Mouse (Mus musculus): ENCODE data around the gene A630076J17Rik.

Gene A630076J17Rik

GRCm38 (mm10) chr3:107223230-107223629, 7.2 kb upstream of the A630076J17Rik start:
- in situ Hi-C loops (cut with MboI; ENCODE audit: low pct_unique_long_range_greater_than_20kb in 1 of 2, low sequenced_read_pairs in 2 of 2, unreplicated experiment in 1 of 2): no loop called here

DNA sequence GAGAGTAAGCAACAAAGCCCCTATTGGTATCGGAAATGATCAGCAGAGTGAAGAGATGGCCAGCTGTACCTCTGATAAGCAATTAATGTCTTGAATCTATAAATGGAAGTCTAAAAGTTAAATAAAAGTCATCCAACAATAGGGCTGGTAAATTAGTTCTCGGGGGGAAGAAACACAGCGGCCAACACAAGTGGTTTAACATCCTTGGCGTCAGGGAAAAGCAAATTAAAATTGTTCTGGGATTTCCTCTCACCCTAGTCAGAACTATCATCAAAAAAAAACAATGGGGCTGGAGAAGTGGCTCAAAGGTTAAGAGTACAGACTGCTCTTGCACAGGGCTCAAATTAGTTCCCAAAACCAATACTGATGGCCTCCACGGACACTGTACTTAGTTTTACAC, 4.6 kb upstream of the A630076J17Rik start:
- in situ Hi-C loops (cut with MboI; ENCODE audit: low pct_unique_long_range_greater_than_20kb in 1 of 2, low sequenced_read_pairs in 2 of 2, unreplicated experiment in 1 of 2): no loop called here

- in situ Hi-C loops (cut with MboI; ENCODE audit: low pct_unique_long_range_greater_than_20kb in 1 of 2, low sequenced_read_pairs in 2 of 2, unreplicated experiment in 1 of 2): no loop called here
Observed at GRCm38 (mm10) chr3:107229221-107229620, 1.2 kb upstream of the A630076J17Rik start.

DNA sequence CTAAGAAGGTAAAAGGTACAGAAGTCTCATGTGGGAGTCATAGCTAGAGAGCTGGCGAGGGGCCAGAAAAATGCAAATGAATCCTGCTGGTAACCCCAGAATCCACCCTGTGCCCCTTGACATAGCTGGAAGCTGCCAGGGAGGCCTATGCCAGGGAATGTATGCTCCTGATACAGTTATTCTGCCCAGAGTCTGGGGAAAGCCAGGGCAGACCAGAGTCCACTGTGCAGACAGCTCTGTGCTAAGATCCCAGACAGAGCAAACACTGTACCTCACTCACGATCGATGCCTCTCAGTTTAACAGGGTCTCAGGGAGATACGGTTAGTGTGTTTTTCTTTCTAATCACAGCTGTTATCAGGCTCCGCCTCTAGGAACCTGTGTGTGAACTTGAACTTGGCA, 592 bp upstream of the A630076J17Rik start:
- in situ Hi-C loops (cut with MboI; ENCODE audit: low pct_unique_long_range_greater_than_20kb in 1 of 2, low sequenced_read_pairs in 2 of 2, unreplicated experiment in 1 of 2): loop anchor here (5.0 kb wide), 2 partner anchors 42 to 232 kb away; no protein-coding TSS in a partner anchor

GRCm38 (mm10) chr3:107231202-107231601, 788 bp downstream of the A630076J17Rik start:
- in situ Hi-C loops (cut with MboI; ENCODE audit: low pct_unique_long_range_greater_than_20kb in 1 of 2, low sequenced_read_pairs in 2 of 2, unreplicated experiment in 1 of 2): loop anchor here (5.0 kb wide), 2 partner anchors 41 to 231 kb away; no protein-coding TSS in a partner anchor

GRCm38 (mm10) chr3:107233351-107233813, 3.0 kb downstream of the A630076J17Rik start:
- in situ Hi-C loops (cut with MboI; ENCODE audit: low pct_unique_long_range_greater_than_20kb in 1 of 2, low sequenced_read_pairs in 2 of 2, unreplicated experiment in 1 of 2): loop anchor here (5.0 kb wide), 2 partner anchors 39 to 229 kb away; no protein-coding TSS in a partner anchor

GRCm38 (mm10) chr3:107233945-107234344, 3.5 kb downstream of the A630076J17Rik start:
- in situ Hi-C loops (cut with MboI; ENCODE audit: low pct_unique_long_range_greater_than_20kb in 1 of 2, low sequenced_read_pairs in 2 of 2, unreplicated experiment in 1 of 2): loop anchor here (5.0 kb wide), 2 partner anchors 38 to 228 kb away; no protein-coding TSS in a partner anchor

DNA sequence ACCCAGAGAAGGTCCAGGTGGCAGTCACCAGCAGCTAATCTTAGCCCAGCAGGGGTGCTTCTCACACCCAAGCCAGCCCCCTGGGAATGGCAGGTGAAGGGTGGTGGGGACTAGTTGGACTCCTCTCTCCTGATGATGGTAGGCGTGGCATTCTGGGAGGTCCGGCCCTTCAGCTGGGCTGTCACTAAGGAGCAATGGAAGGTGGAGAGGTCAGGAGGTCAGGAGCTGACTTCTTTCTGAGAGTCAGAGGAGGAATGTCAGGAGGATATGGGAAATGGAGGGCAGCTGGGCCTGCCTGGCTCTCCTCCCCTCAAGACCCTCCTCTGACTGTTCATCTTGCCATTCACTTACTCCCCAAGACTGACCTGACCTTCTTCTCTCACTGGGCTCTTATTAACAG, 7.6 kb downstream of the A630076J17Rik start:
- in situ Hi-C loops (cut with MboI; ENCODE audit: low pct_unique_long_range_greater_than_20kb in 1 of 2, low sequenced_read_pairs in 2 of 2, unreplicated experiment in 1 of 2): no loop called here

DNA sequence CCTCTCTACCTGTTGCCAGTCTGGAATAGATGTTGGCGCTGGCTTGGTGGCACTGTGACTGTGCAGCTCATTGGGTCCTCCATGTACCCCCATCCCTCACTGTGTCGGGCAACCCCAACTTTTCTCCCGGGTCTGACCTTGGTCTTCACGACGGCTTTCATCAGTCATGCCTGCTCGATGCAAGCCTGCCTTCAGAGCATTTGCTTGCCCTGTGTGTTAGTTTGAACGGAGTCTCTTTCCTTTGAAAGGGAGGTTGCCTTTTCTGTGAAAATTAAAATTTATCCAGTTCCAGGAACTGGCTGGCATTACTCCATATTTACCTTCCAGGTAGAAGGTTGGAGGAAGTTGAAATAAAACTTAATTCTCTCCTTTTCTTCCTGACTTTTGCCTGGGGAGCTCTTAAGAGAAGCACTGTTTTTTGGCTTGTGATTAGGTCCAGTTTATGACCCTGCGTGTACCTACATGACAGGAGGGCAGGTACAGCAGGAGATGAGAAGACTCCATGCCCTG, 8.1 kb downstream of the A630076J17Rik start:
- in situ Hi-C loops (cut with MboI; ENCODE audit: low pct_unique_long_range_greater_than_20kb in 1 of 2, low sequenced_read_pairs in 2 of 2, unreplicated experiment in 1 of 2): no loop called here

GRCm38 (mm10) chr3:107239607-107240006, 9.2 kb downstream of the A630076J17Rik start, which contains the start of gene Prok1:
TSS of gene Prok1 (minus strand) at chr3:107239707.
- in situ Hi-C loops (cut with MboI; ENCODE audit: low pct_unique_long_range_greater_than_20kb in 1 of 2, low sequenced_read_pairs in 2 of 2, unreplicated experiment in 1 of 2): loop anchor here in 1 of 2 experiments (10.0 kb wide), 1 partner anchor 225 kb away; no protein-coding TSS in a partner anchor

DNA sequence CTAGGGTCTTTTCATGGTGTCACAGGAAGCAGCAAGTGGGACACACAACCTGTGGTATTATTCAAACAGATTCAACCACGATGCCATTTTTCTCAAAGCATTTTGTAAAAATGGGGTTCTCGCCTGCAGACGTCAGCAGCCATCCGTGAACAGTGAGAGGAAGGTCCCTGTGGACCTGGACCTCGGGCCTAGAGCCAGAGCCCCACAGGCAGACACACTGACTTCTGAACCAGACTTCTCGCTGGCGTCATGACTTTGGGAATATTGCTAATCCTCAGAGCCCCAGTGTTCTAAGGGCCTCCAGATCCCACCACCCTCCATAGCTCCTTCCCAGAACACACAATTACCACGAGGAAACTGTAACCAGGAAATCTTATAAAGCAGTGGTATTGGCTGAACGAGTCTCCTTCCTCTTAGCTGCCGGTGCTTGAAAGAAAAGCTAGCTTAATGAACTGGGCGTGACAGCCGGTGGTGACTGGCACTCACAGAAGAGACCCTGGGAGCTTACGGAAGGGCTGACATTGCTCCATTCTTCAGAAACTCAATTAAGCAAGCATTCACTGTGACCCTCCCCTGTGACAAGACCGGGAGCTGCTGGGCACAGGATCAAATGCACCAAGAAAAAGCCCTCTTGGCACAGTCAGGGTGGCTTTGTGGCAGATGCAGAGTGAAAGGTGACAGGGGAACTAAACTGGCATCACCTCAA, 11.1 kb downstream of the A630076J17Rik start:
- in situ Hi-C loops (cut with MboI; ENCODE audit: low pct_unique_long_range_greater_than_20kb in 1 of 2, low sequenced_read_pairs in 2 of 2, unreplicated experiment in 1 of 2): loop anchor here in 1 of 2 experiments (10.0 kb wide), 1 partner anchor 223 kb away; no protein-coding TSS in a partner anchor

GRCm38 (mm10) chr3:107246876-107247275, 16.5 kb downstream of the A630076J17Rik start:
- in situ Hi-C loops (cut with MboI; ENCODE audit: low pct_unique_long_range_greater_than_20kb in 1 of 2, low sequenced_read_pairs in 2 of 2, unreplicated experiment in 1 of 2): loop anchor here in 1 of 2 experiments (10.0 kb wide), 1 partner anchor 218 kb away; no protein-coding TSS in a partner anchor

- in situ Hi-C loops (cut with MboI; ENCODE audit: low pct_unique_long_range_greater_than_20kb in 1 of 2, low sequenced_read_pairs in 2 of 2, unreplicated experiment in 1 of 2): loop anchor here in 1 of 2 experiments (10.0 kb wide), 1 partner anchor 216 kb away; no protein-coding TSS in a partner anchor
Observed at GRCm38 (mm10) chr3:107249042-107249441, 18.6 kb downstream of the A630076J17Rik start.

DNA sequence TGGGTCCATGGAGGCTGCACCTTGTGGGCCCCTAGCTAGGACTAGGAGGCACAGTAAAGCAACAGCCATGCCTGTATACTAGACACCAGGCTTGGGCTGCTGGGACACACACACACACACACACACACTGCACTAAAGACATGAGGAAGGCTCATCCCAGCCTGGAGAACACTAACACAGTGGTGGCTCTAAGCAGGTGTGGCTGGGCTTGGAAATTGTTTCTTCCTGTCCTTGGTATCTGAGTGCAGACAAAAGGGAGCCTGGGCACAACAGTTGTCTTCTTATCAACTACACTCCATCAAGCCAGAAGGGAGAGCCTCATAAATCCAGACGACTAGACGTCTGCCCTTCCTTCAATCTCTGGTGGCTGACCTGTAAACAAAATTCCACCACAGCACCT, 19.9 kb downstream of the A630076J17Rik start:
- in situ Hi-C loops (cut with MboI; ENCODE audit: low pct_unique_long_range_greater_than_20kb in 1 of 2, low sequenced_read_pairs in 2 of 2, unreplicated experiment in 1 of 2): no loop called here

GRCm38 (mm10) chr3:107252035-107252434, 21.6 kb downstream of the A630076J17Rik start:
- in situ Hi-C loops (cut with MboI; ENCODE audit: low pct_unique_long_range_greater_than_20kb in 1 of 2, low sequenced_read_pairs in 2 of 2, unreplicated experiment in 1 of 2): no loop called here

GRCm38 (mm10) chr3:107253925-107254324, 23.5 kb downstream of the A630076J17Rik start:
- in situ Hi-C loops (cut with MboI; ENCODE audit: low pct_unique_long_range_greater_than_20kb in 1 of 2, low sequenced_read_pairs in 2 of 2, unreplicated experiment in 1 of 2): no loop called here

- in situ Hi-C loops (cut with MboI; ENCODE audit: low pct_unique_long_range_greater_than_20kb in 1 of 2, low sequenced_read_pairs in 2 of 2, unreplicated experiment in 1 of 2): no loop called here
Observed at GRCm38 (mm10) chr3:107255992-107256391, 25.6 kb downstream of the A630076J17Rik start.

GRCm38 (mm10) chr3:107256724-107257123, 26.3 kb downstream of the A630076J17Rik start:
- in situ Hi-C loops (cut with MboI; ENCODE audit: low pct_unique_long_range_greater_than_20kb in 1 of 2, low sequenced_read_pairs in 2 of 2, unreplicated experiment in 1 of 2): no loop called here

DNA sequence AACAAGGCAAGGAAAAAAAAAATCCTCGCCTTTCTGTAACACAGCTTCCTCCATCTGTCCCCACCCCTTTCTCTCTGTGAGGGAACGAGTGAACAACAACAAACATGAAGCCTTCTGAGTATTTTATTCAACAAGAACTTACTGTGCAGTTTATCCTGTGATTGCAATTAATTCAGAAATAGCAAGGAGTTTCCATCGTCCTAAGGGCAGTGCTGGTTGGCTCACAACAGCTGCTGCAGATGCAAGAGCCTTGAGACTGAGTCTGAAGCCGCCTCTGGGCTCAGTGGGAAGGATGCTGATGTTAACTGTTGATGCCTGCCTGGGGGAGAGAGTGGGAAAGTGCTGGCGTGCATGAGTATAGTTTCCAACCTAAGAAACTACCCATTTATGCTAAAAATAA, 27.5 kb downstream of the A630076J17Rik start:
- in situ Hi-C loops (cut with MboI; ENCODE audit: low pct_unique_long_range_greater_than_20kb in 1 of 2, low sequenced_read_pairs in 2 of 2, unreplicated experiment in 1 of 2): no loop called here

Data from mouse embryonic stem cell (cell line).